Mouse (Mus musculus) fat pad, adult 2 months (tissue): ENCODE results near the gene Ak8.

Source experiments
- DNase-seq: peaks from one replicate; pipeline ENCODE4 v3.0.0-alpha.2; 2011; ENCODE audit warnings: low read depth, low spot score; ENCODE audit errors: extremely low read depth

The Ak8 gene

GRCm38 (mm10) chr2:28699361-28700335 is at the start of gene Ak8, which contains the start of gene Spaca9:
Gene Ak8, plus strand, starts transcription at chr2:28700164.
Gene Spaca9, minus strand, starts transcription at chr2:28699727.
- DNase-seq, result no peak

DNA sequence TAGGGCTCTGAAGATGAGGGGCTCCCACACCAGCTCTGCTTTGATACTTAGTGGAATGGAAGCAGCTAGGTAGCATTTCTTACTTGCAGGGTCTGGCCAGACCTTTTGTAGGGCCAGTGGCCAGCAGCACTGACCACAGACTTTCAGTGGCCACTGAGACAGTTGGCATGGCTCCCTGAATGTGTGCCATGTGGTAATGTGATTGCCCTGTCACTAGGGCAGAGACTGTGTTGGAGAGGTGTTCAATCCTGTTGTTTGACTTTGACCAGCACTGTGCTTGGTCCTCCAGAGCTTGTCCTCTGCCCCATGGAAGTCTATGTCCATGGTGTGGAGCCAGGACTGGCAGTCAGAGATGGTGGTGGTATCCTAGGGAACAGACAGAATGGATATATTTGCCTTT is 49.4 kb upstream of the Ak8 start:
- no peak for DNase-seq

DNA sequence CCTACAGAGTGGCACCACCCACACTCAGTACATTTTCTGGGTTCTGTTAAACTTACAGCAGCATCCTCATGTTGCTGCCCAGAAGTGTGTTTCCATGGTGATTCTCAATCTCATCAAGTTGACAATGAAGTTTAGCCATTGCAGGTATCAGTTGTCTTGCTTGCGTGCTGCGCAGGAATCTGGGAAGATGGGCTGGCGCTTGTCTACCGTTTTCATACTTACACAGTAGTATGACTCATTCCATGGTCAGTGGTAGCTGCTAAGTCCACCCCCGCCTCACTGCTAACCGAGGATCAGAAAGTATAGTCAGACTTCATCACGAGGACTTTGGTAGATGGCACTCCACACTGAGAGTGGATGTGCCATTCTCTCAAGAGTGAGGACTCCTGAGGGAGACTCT is 46.6 kb upstream of the Ak8 start:
- no peak for DNase-seq

DNA sequence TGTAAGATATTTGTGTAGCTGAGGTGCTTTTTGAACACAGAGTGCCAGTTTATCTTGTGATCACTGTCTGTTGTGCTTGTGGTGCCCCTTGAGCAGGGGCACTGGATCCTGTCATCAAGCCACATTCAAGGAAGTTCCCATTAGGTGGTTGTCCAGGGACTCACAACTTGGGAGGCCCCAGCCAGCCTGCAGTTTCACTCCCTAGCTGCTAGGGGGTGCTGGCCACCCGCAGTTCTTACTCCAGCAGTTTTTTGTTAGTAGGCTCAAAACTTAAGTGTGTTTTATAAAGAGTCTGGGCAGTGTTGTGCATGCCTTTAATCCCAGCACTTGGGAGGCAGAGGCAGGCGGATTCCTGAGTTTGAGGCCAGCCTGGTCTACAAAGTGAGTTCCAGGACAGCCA is 45.7 kb upstream of the Ak8 start:
- no peak for DNase-seq

DNA sequence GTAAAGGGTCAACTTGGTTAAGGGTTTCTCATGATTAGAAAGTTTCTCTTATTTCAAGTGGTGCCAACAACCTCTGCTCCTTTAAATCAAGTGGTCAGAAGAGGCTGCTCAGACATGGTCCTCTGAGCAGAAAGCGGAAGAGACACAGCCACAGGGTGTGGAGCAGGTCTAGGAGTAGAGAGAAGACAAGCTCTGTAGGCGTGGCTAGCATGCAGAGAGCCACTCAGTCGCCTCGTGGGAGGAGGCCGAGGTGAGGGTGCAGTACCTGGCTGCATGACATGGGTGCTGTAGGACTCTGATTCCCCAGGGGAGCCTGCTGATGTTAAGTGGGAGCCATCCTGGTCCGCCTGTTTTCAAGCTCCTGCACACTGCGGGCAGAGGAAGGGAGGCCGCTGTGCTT is 43.7 kb upstream of the Ak8 start:
- no peak for DNase-seq

GRCm38 (mm10) chr2:28662891-28663290 is 37.1 kb upstream of the Ak8 start:
- DNase-seq, result no peak

GRCm38 (mm10) chr2:28665818-28666217 is 34.1 kb upstream of the Ak8 start:
- no peak for DNase-seq

- DNase-seq, result no peak
Observed at GRCm38 (mm10) chr2:28671438-28671837, 28.5 kb upstream of the Ak8 start.

- no peak for DNase-seq
Observed at GRCm38 (mm10) chr2:28676005-28676404, 24.0 kb upstream of the Ak8 start.

GRCm38 (mm10) chr2:28680710-28681109 is 19.3 kb upstream of the Ak8 start:
- no peak for DNase-seq

DNA sequence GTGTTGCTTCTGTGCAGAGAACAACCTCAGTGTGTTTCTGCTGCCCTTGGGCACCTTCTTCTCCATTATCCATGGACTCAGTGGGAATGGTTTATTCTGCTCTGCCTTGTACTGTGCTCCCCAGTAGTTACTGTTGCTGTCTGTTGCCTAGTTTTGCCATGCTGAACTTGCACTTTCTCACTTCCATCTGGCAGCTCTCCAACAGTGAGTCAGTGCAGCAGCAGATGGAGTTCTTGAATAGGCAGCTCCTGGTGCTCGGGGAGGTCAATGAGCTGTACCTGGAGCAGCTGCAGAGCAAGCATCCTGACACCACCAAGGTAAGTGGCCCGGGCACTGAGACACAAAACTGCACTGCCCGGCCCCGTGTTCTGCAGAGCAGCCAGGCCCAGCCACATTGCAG is 18.2 kb upstream of the Ak8 start:
- no peak for DNase-seq

DNA sequence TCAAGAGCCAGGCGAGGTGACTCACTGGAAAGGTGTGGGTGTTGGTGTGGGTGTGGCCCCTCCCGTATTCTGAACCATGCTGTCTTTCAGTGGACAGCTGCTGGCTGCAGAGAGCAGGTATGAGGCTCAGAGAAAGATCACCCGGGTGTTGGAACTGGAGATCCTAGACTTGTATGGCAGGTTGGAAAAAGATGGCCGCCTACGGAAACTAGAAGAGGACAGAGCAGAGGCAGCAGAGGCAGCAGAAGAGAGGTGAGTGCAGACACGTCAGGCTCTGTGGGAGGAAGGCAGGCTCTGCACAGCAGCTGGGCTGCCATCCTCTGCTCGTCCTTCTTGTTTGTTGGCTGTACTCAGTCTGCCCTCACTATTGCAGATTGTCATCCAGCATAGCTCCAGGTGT is 14.1 kb upstream of the Ak8 start:
- no peak for DNase-seq

GRCm38 (mm10) chr2:28688431-28688830 is 11.5 kb upstream of the Ak8 start:
- DNase-seq, result no peak

- DNase-seq, result no peak
Observed at GRCm38 (mm10) chr2:28692692-28693091, 7.3 kb upstream of the Ak8 start.

DNA sequence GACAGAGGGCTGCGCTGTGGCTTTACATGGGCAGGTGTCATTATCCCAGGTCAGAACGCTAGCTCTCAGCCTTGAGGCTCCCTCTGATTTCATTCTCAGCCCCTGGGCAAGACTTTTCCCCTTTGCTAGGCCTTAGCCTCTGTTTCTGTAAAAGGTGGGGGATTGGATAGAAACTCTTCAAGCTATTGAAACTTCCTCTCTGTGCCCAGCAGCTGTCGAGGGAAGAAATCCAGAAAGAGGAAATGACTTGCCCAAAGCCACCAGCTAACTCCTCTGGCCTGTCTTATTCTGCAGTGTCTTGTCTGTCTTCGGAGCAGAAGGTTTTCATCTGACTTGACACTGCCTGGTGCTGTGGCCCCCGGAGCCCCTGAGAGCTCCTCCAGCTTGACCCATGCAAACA is 1.4 kb upstream of the Ak8 start:
- DNase-seq, result no peak

- DNase-seq, result no peak
Observed at GRCm38 (mm10) chr2:28701646-28702262, 1.8 kb downstream of the Ak8 start.

- DNase-seq, result no peak
Observed at GRCm38 (mm10) chr2:28706106-28706636, 6.2 kb downstream of the Ak8 start.

GRCm38 (mm10) chr2:28706787-28707186 is 6.8 kb downstream of the Ak8 start:
- no peak for DNase-seq

DNA sequence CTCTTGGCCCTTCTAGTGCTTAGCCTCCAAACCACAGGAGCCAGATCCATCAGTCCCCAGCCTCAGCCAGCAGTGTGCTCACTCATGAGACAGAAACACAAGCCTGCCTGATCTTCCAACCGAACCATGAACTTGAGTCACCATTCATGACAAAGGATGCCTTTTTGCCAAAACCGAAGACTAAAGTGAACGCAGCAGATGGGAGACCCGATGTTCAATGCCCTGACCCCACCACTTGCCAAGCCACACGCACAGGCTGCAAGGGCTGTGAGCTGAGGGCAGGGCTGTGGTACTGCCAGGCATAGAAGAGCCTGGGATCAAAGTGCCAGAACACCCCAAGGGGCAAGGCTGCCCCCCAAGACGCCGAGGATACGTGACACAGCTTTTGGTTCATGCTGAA is 13.1 kb downstream of the Ak8 start:
- DNase-seq, result no peak

DNA sequence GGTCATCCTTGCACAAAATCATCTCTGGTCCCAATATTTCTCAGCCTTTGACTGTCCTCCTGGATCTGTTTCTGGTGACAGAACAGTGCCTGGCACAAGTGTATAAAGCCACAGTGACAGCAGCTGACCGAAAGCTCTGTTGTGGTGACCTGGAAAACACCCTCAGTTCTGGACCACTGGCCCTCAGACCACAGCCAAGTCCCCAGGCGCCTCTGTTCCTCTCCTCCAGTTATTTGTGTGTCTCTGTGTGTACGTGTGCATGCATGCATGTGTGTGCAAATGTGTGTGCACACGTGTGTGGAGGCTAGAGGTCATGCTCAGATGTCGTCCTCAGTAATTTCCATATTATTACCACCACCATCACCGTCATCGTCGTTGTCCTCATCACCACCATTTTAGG is 22.5 kb downstream of the Ak8 start:
- no peak for DNase-seq

GRCm38 (mm10) chr2:28723912-28724311 is 23.9 kb downstream of the Ak8 start:
- DNase-seq, result no peak

DNA sequence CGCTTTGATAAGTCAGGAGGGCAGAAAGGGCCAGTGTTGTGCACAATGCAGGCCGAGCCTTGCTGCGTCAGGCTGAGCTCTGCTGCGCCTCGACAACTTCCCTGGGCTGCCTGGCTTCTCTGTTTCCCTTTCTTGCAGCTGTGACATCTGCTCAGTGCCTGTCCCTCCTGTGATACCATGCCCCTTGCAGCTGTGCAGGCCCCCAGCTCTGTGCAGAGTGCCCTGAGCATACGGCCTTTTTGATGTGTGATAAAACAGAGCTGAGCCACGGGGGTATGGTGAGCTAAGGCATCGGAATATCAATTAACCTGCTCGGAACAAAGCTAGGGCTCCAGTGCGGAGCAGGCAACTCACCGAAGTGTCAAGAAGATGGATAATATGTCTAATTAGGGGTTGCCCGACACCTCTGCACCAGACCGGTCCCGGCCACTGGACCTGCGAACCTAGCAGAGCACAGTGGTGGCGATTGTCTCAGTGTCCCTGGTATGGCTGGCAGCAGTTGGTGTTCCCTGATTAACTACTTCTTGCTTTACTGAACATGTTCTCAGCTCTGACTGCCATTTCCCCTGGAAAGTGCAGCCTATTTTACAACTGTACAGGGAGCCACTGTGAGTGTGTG is 27.9 kb downstream of the Ak8 start:
- no peak for DNase-seq
